Mouse (Mus musculus): ENCODE data around the gene Arhgef40. TPM values are rescaled to one million over a fixed set of nuclear protein-coding genes. Genes with fewer than 3 reads are reported as not detected.

Gene Arhgef40
- polyA plus RNA-seq, 1 experiment from 2014 or later = 75.9 TPM

DNA sequence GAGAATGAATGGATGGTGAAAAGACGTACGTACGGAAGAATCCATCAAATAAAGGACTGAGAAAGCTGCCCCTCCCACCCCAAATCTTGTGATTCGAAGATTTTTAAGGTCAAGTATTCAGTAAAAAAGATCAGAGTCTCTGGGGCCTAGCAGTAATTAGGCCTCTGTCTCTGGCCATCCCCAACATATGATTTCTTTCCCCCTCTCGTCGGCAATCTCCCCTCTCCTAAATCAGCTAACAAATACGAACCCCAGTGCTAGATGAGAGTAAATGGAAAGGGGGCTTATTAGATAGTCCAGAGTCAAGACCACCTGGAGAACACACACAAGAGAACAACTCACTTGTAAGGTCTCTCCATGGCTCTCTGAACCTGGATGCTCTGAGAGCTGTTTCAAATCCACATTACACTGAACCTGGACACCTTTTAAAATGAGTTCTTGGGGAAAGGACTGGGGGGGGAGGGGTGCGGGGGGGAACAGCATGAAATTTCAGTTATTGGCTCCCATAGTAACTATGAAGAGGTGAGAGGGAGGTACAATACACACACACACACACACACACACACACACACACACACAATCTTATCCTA lies 28.6 kb downstream of the Arhgef40 start:
- no peaks in the 10 kb centered on the region for H3K9me3 ChIP-seq (replicated peaks)
- 4% methylated on average over 8 of the region's 8 CpGs for WGBS
- H3K4me2 ChIP-seq = peak overlapping the region; percentile 74
- H3K4me1 ChIP-seq = peaks cover 76% of the 10 kb centered on the region
- peak overlapping the region; percentile 99 for H3K27ac ChIP-seq
- H3K27me3 ChIP-seq = no peaks in the 10 kb centered on the region
- peaks cover 15% of the 10 kb centered on the region for H3K36me3 ChIP-seq (ENCODE audit: poor library complexity, severe bottlenecking)
- ATAC-seq = no peak
- peak overlapping the region; percentile 93 for H3K9ac ChIP-seq
- H3K4me3 ChIP-seq = peak overlapping the region; percentile 65

DNA sequence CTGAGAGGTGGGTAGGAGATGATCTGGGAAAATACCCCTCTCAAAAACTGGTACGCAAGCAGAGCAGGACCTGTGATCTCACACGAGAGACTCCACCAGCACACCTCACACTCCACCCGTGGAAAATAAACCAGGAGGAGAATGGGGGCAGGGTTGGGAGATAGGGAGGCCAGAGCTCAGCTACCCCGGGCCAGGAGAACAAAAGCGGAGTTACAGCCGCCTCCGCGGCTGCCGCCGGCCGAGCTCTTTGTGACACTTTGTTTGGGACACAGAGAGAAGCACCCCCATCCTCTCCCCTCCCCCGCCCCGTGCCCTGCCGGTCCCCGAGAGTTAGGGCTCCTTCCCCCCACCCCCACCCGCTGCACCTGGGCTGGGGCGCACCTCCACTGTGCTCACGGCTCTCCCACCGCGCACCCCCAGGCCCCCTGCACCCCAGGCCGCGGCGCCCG lies 29.3 kb downstream of the Arhgef40 start:
- H3K9ac ChIP-seq = peak overlapping the region; percentile 93
- H3K27me3 ChIP-seq = no peaks in the 10 kb centered on the region
- 0% methylated on average over 6 of the region's 24 CpGs for WGBS
- peaks cover 8% of the 10 kb centered on the region for H3K36me3 ChIP-seq (ENCODE audit: poor library complexity, severe bottlenecking)
- H3K27ac ChIP-seq = peak overlapping the region; percentile 99
- H3K4me3 ChIP-seq = peak overlapping the region; percentile 65
- ATAC-seq = 0 out of 2 replicates have a peak, but pooled peaks have one; percentile 4
- peak overlapping the region; percentile 74 for H3K4me2 ChIP-seq
- peaks cover 76% of the 10 kb centered on the region for H3K4me1 ChIP-seq
- no peaks in the 10 kb centered on the region for H3K9me3 ChIP-seq (replicated peaks)

DNA sequence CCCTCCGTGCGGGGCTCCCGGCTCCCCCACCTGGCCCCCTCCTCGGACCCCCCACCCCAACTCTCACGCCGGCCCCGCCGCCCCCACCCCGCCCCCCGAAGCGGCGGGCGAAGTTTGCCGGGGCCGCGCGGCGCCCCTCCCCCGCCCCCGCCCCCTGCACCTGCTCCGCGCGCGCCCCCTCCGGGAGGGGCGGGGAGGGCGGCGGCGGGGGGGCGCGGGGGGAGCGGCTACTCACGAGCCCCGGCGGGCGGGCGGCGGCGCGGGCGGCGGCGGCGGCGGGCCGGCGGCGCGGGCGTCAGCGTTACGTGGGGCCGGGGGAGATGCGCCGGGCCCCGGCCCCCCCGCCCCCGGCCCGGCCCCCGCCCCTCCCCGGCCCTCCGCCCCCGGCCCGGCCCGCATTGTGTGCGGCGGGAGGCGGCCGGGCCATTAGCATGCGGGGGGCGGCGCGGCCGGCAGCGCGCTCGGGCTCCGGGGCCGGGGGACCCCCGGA lies 29.8 kb downstream of the Arhgef40 start:
- Histone ChIP-seq H3K27me3 (no peaks in the 10 kb centered on the region), H3K36me3 (ENCODE audit: poor library complexity, severe bottlenecking) (peaks cover 3% of the 10 kb centered on the region), H3K4me3 (peak overlapping the region; percentile 65), H3K9me3 (replicated peaks) (no peaks in the 10 kb centered on the region), H3K9ac (peak overlapping the region; percentile 93), H3K4me2 (peak overlapping the region; percentile 74), H3K27ac (peak overlapping the region; percentile 99), H3K4me1 (peaks cover 76% of the 10 kb centered on the region)
- WGBS = no CpG with 5 or more reads among the region's 80 CpGs
- 0 out of 2 replicates have a peak, but pooled peaks have one; percentile 0 for ATAC-seq

DNA sequence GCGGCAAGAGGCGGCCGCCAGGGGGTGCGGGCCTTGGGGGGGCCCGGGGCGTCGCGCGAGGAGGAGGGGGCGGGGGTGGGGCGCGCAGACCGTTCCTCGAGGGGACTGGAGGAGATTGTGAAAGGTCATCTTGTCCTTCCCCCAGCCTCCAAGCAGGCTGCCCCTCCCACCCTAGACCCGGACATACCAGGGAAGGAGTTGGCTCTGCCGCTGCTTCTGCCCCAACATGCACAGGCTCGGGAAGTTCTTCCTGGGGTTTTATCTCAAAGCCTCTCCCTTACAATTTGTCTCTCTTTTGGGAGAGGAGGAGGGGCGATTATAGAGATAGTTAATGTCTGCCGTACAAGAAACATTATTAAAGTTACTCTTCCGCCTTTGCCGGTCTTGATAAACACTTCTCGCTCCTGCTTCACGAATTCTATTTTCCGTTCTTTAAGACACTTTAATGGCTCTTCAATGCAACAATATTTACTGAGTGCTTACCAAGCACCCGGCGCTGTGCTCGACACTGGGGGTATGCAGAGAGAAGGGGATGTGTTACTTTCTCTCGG lies 30.3 kb downstream of the Arhgef40 start:
- Histone ChIP-seq H3K4me2 (peak overlapping the region; percentile 74), H3K4me3 (peak overlapping the region; percentile 65), H3K36me3 (ENCODE audit: poor library complexity, severe bottlenecking) (no peaks in the 10 kb centered on the region), H3K9me3 (replicated peaks) (no peaks in the 10 kb centered on the region), H3K27ac (peak overlapping the region; percentile 99), H3K4me1 (peaks cover 70% of the 10 kb centered on the region), H3K9ac (peak overlapping the region; percentile 93), H3K27me3 (no peaks in the 10 kb centered on the region)
- WGBS = under 1% methylated on average over 19 of the region's 28 CpGs
- 0 out of 2 replicates have a peak, but pooled peaks have one; percentile 10 for ATAC-seq

DNA sequence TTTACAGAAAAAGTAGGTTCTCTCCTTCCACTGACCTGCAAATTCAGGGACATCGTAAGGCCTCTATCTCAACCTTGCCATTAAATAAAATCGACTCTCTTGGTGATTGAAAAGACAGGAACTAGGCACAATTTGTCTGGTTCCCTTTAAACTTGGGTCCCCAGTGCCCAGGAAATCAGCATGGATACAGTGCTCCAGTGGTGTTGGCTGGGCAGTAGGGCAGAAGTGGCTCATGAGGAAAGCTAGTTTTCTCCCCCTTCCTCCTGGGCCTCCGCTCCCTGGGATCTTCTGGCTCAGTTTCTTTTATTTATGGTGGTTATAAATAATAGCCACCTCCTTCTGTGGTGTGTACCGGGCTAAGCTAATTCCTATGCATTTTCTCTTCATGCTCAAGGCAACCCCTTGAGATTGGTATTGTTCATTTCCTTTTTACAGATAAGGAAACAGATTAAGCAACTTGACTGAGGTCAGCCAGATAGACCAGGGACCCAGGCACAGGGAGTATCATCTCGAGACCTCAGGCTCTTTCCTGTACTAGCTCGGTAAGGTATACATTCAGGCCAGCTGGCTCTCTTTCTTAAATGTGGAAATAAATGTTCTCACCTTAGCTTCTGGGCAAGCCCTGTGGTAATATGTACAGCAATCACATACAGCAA lies 31.1 kb downstream of the Arhgef40 start, which contains the start of gene Tmem253:
Gene Tmem253, plus strand, starts transcription at position 214 of the 656 bp plus-strand sequence.
- H3K36me3 ChIP-seq (ENCODE audit: poor library complexity, severe bottlenecking) = no peaks in the 10 kb centered on the region
- peaks cover 66% of the 10 kb centered on the region for H3K4me1 ChIP-seq
- peak within 1 kb of the TSS; percentile 99 for H3K27ac ChIP-seq
- H3K9me3 ChIP-seq (replicated peaks) = no peaks in the 10 kb centered on the region
- peak within 1 kb of the TSS; percentile 65 for H3K4me3 ChIP-seq
- no peak for ATAC-seq
- no peaks in the 10 kb centered on the region for H3K27me3 ChIP-seq
- peak within 1 kb of the TSS; percentile 74 for H3K4me2 ChIP-seq
- H3K9ac ChIP-seq = peak within 1 kb of the TSS; percentile 93
- 25% methylated on average over 6 of the region's 6 CpGs for WGBS

DNA sequence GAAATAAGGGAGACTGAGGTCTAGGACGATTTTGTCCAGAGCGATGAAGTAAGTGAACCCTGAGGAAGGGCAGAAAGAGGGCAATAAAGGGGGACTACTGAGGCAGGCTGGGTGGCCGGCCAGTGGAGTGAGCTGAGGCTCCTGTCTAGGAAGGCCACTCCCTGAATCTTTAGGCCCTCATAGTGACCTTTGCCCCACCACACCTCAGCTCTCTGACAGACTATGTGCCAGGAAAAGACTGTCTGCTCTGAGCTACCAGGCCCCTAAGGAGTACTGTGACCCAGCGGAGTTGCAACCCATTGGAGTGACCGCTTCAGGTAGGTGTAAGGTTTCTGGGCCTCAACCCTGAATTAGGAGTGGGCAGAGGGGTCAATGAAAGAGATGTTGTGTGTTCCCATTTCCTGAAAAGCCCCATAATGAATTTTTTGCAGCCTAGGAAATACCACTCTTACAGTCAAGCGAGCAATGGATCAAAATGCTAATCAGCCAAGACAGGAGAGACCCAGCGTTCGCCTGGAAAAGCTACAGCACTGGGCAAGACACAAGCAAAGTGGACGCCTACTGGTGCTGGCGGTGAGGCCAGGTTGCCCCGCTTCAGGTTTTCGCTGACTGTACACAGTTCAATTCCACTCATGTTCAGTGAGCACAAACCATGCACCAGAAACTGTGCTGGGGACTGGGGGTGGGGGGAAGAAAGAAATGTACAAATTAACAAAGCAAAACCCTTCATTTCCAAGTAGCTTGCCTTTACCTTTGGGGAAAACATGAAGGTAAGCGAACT lies 32.3 kb downstream of the Arhgef40 start:
- peak overlapping the region; percentile 8 for H3K9ac ChIP-seq
- no peak overlapping the region for H3K4me3 ChIP-seq
- 70% methylated on average over 13 of the region's 13 CpGs for WGBS
- no peak overlapping the region for H3K4me2 ChIP-seq
- peaks cover 66% of the 10 kb centered on the region for H3K4me1 ChIP-seq
- no peak for ATAC-seq
- no peaks in the 10 kb centered on the region for H3K36me3 ChIP-seq (ENCODE audit: poor library complexity, severe bottlenecking)
- no peaks in the 10 kb centered on the region for H3K27me3 ChIP-seq
- H3K27ac ChIP-seq = no peak overlapping the region
- no peaks in the 10 kb centered on the region for H3K9me3 ChIP-seq (replicated peaks)

DNA sequence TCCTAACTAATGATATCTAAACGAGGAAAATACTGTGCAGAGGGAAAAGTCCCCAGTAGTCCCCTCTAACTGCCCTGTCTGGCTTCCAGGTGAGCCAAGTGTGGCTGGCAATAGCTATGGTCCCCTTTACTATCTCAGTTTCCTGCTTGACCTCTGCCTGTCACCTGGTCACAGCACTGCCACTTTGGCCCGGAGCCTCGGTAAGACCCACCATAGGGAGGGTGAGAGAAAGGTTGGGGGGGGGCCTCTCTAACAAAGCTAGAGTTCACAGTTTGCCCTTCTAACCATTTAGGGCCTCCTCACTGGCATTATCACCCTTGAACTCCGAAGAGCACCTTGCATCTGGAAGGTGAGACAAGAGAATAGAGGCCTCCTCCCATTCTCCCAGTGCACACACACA lies 33.1 kb downstream of the Arhgef40 start:
- H3K9me3 ChIP-seq (replicated peaks) = no peaks in the 10 kb centered on the region
- WGBS = 83% methylated on average over 4 of the region's 4 CpGs
- no peak overlapping the region for H3K9ac ChIP-seq
- no peak overlapping the region for H3K4me2 ChIP-seq
- H3K27me3 ChIP-seq = no peaks in the 10 kb centered on the region
- no peak overlapping the region for H3K27ac ChIP-seq
- peaks cover 61% of the 10 kb centered on the region for H3K4me1 ChIP-seq
- no peaks in the 10 kb centered on the region for H3K36me3 ChIP-seq (ENCODE audit: poor library complexity, severe bottlenecking)
- no peak overlapping the region for H3K4me3 ChIP-seq
- ATAC-seq = no peak

DNA sequence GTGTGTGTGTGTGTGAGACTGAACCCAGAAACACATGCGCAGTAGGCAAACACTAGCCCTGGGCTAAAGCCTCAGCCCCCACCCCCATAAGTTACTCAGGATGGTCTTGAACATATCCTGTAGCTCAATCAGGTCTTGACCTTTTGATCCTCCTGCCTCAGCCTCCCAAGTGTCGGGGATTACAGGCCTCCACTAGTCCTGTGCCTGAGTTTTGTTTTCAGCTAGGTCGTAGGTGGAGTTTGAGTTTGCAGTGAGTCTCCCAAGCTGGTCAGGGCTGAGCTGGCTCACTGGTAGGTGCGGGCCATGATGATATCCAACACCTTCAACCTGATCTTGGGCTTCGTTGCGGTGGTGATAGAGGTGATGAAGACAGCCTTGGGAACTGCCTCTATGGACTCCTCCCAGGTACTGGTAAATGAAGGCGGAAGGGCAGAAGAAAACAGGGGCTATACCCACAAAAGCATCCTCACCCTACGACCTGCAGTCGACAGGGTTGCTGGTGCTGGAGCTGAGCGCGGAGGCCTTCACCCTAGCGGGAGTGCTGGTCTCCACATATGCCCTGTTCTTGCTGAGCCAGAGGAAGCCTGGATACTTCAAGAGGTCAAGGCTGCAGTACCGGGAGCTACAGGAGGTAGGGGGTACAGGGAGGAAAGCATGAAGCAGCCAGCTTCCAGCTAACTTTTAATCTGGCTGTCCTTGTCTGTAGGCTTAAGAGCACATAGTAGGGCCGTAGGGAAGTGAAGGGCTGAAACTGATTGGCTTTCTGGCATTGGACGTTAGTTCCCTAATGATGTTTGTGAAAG lies 33.9 kb downstream of the Arhgef40 start:
- Histone ChIP-seq H3K4me3 (peak overlapping the region; percentile 66), H3K4me1 (peaks cover 59% of the 10 kb centered on the region), H3K27ac (peak overlapping the region; percentile 99; the same call in 1 of the 2 replicates), H3K9me3 (replicated peaks) (no peaks in the 10 kb centered on the region), H3K9ac (peak overlapping the region; percentile 92), H3K36me3 (ENCODE audit: poor library complexity, severe bottlenecking) (no peaks in the 10 kb centered on the region), H3K4me2 (peak overlapping the region; percentile 71), H3K27me3 (no peaks in the 10 kb centered on the region)
- ATAC-seq = no peak
- WGBS = 83% methylated on average over 15 of the region's 15 CpGs

DNA sequence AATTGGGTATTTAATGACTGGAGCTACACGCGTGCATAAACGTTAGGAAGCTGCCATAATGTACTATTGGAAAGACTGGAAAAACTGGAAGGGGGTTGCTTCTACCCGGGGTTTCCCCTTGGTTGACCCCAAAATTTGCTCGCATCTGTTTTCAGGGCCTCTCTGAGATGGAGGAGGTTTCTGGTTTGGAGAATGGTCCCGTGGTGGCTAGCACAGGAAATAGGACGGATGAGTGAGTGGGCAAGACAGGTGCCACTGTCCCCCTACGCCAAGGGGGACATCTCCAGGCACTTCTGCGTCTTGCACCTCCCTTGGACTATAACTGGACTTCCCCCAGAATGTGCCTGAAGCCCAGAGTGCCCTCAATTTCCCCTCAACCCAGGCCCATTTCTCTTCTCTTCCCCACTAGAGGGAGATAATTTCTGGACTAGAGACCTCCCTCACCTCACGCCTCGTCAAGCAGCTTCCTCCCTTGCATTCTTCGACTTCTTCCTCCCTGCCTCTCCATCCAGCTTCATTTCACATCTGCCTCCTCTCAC lies 34.6 kb downstream of the Arhgef40 start:
- no peaks in the 10 kb centered on the region for H3K36me3 ChIP-seq (ENCODE audit: poor library complexity, severe bottlenecking)
- no peak; the same call in 1 of the 2 replicates for ATAC-seq
- WGBS = 30% methylated on average over 12 of the region's 12 CpGs

DNA sequence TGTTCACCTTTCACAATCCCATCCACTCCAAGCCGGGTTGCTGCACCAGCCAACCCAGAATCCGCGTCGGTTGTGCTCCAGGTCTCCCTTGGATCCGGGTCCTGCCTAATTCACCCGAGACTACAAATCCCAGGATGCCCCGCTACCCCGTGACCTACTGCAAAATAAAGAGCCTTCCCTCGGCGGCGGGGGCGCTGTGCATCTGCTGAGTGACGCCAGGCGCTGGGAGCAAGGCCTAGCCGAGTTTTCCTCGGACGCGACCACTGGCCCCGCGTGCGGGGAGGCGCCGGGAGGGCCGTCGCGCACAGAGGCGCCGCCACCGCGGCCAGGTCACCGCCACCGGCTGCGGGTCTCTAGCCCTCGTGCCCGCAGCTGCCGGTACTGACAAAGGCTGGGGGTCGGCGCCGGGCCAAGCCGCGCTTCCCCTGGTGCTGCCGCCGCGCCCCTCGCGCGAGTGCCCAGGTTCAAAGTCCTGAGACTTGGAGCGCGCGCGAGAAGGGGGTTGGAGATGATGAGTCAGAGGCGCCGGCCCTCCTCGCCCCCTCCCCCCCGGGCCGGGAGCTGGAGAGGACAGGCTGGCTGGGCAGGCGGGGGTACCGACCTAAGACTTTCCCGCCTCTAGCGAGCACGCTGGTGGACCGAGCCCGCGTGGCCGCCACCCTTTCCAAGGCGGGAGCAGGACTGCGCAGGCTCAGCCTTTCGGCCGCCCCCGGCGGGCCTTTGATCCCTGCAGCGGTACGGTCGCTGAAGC lies 35.2 kb downstream of the Arhgef40 start:
- WGBS = under 1% methylated on average over 74 of the region's 74 CpGs
- H3K4me1 ChIP-seq = peaks cover 61% of the 10 kb centered on the region
- peak overlapping the region; percentile 71 for H3K4me2 ChIP-seq

More for the DNA sequence above, 34.6 kb downstream of the Arhgef40 start:
- Histone ChIP-seq H3K4me3 (peak overlapping the region; percentile 66), H3K4me1 (peaks cover 61% of the 10 kb centered on the region), H3K9ac (peak overlapping the region; percentile 92), H3K27ac (peak overlapping the region; percentile 99), H3K4me2 (peak overlapping the region; percentile 71), H3K27me3 (no peaks in the 10 kb centered on the region), H3K9me3 (replicated peaks) (no peaks in the 10 kb centered on the region)

More for the DNA sequence above, 35.2 kb downstream of the Arhgef40 start:
- peak; percentile 94 for ATAC-seq
- H3K9me3 ChIP-seq (replicated peaks) = no peaks in the 10 kb centered on the region
- H3K27me3 ChIP-seq = no peaks in the 10 kb centered on the region
- no peaks in the 10 kb centered on the region for H3K36me3 ChIP-seq (ENCODE audit: poor library complexity, severe bottlenecking)
- peak overlapping the region; percentile 66 for H3K4me3 ChIP-seq
- H3K9ac ChIP-seq = peak overlapping the region; percentile 92
- H3K27ac ChIP-seq = peak overlapping the region; percentile 99

Measured in forebrain, embryonic 13.5 days (tissue).